Mouse (Mus musculus) thymus, postnatal 4 days (tissue): Measurements from ENCODE around the gene Tbx1.
A peak's percentile ranks its signal among the peaks of the same experiment; 100 is the strongest.

Source experiments
- DNase-seq: peaks from one replicate; pipeline ENCODE4 v3.0.0; 2021

The Tbx1 gene

GRCm38 (mm10) chr16:18589804-18590790, at the start of gene Tbx1:
Gene Tbx1 (minus strand): TSS chr16:18590671.
- peak; percentile 85 for DNase-seq

- no peak for DNase-seq
Measured at GRCm38 (mm10) chr16:18639382-18639929, 49.0 kb upstream of the Tbx1 start.

- DNase-seq, result no peak
Measured at GRCm38 (mm10) chr16:18638396-18638795, 47.9 kb upstream of the Tbx1 start.

GRCm38 (mm10) chr16:18636804-18637203, 46.3 kb upstream of the Tbx1 start:
- DNase-seq, result no peak

GRCm38 (mm10) chr16:18636401-18636800, 45.9 kb upstream of the Tbx1 start:
- no peak for DNase-seq

GRCm38 (mm10) chr16:18633333-18633732, 42.9 kb upstream of the Tbx1 start:
- peak; percentile 3 for DNase-seq

- no peak for DNase-seq
Measured at GRCm38 (mm10) chr16:18632816-18633215, 42.3 kb upstream of the Tbx1 start.

GRCm38 (mm10) chr16:18632059-18632458, 41.6 kb upstream of the Tbx1 start:
- DNase-seq, result peak; percentile 38

- peak; percentile 2 for DNase-seq
Measured at GRCm38 (mm10) chr16:18631141-18631540, 40.7 kb upstream of the Tbx1 start.

- DNase-seq, result no peak
Measured at GRCm38 (mm10) chr16:18630291-18630690, 39.8 kb upstream of the Tbx1 start.

GRCm38 (mm10) chr16:18629390-18630231, 39.1 kb upstream of the Tbx1 start, which contains the start of gene Sept5:
Gene Sept5 (minus strand): TSS chr16:18629954.
- peak; percentile 63 for DNase-seq

GRCm38 (mm10) chr16:18628948-18629340, 38.5 kb upstream of the Tbx1 start:
- no peak for DNase-seq

- no peak for DNase-seq
Measured at GRCm38 (mm10) chr16:18628206-18628947, 37.9 kb upstream of the Tbx1 start.

GRCm38 (mm10) chr16:18627163-18627562, 36.7 kb upstream of the Tbx1 start:
- DNase-seq, result no peak

- peak; percentile 90 for DNase-seq
Measured at GRCm38 (mm10) chr16:18626376-18626878, 36.0 kb upstream of the Tbx1 start, which contains the start of gene Gm49601. Gene Gm49601 (minus strand): TSS chr16:18626427.

- DNase-seq, result no peak
Measured at GRCm38 (mm10) chr16:18625791-18626311, 35.4 kb upstream of the Tbx1 start.

- no peak for DNase-seq
Measured at GRCm38 (mm10) chr16:18625097-18625496, 34.6 kb upstream of the Tbx1 start.

GRCm38 (mm10) chr16:18624641-18625040, 34.2 kb upstream of the Tbx1 start:
- DNase-seq, result peak; percentile 8

- DNase-seq, result peak; percentile 22
Measured at GRCm38 (mm10) chr16:18623751-18624540, 33.5 kb upstream of the Tbx1 start.

GRCm38 (mm10) chr16:18622916-18623750, 32.7 kb upstream of the Tbx1 start:
- peak; percentile 20 for DNase-seq
